Mouse (Mus musculus): Measurements from ENCODE around the gene Jak3. TPM values are rescaled to one million over a fixed set of nuclear protein-coding genes. Genes with fewer than 3 reads are reported as not detected.

Gene Jak3
- total RNA-seq (2022), result 10 to 100 TPM in 1 of 4 experiments, 1 to 10 TPM in 3; 4.6 to 10.5 (median 7.9) TPM

GRCm38 (mm10) chr8:71676020-71676741 lies at the start of gene Jak3:
Jak3 (plus strand) TSS chr8:71676296.
- DNase-seq (ENCODE audit: low spot score in 2 of 2), result no peak

DNA sequence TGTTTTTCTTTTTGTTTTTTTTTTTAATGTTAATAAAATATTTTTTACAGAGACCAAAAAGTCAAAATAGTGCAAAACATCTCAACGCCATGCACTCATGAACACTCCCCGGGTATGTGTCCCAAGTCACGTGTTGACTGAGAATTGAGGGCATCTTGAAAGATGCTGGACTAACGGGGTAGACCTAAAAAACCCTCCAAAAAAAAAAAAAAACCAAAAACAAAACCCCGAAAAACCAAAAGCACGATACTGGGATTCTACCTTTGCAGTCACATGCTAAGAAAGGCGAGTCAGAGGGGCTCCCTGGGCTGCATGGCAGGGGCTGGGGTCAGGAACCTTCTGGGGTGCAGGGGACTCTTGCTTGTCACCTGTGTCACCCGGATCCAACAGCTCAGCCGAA lies 49.3 kb upstream of the Jak3 start:
- no peak for DNase-seq (ENCODE audit: low spot score in 2 of 2)

- no peak for DNase-seq (ENCODE audit: low spot score in 2 of 2)
Observed at GRCm38 (mm10) chr8:71627265-71628099, 48.6 kb upstream of the Jak3 start.

GRCm38 (mm10) chr8:71628396-71629095 lies 47.5 kb upstream of the Jak3 start:
- DNase-seq (ENCODE audit: low spot score in 2 of 2), result no peak

GRCm38 (mm10) chr8:71629096-71629697 lies 46.9 kb upstream of the Jak3 start:
- DNase-seq (ENCODE audit: low spot score in 2 of 2), result peak; percentile 87 to 90

DNA sequence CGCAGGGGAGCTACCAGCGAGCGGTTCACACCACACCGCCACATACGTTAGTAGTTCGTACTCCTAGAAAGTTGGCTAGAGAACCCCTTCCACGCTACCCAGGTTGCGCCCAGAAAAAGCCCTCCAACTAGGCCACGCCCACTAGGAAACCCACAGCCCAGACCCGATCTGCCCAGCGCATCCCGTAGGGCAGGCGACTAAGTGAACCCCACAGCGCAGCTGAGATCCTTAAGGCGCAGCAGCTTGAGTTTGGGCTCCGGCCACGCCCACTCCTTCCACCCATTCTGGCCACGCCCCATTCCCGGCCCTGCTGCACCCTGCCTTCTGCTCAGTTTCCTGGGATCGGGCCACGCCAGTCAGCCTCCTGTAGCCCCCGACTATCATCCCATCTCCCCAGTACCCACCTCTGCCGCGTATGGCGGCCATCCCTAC lies 46.3 kb upstream of the Jak3 start:
- no peak for DNase-seq (ENCODE audit: low spot score in 2 of 2)

- no peak for DNase-seq (ENCODE audit: low spot score in 2 of 2)
Observed at GRCm38 (mm10) chr8:71630761-71631160, 45.3 kb upstream of the Jak3 start.

- DNase-seq (ENCODE audit: low spot score in 2 of 2), result no peak
Observed at GRCm38 (mm10) chr8:71631897-71632296, 44.2 kb upstream of the Jak3 start.

DNA sequence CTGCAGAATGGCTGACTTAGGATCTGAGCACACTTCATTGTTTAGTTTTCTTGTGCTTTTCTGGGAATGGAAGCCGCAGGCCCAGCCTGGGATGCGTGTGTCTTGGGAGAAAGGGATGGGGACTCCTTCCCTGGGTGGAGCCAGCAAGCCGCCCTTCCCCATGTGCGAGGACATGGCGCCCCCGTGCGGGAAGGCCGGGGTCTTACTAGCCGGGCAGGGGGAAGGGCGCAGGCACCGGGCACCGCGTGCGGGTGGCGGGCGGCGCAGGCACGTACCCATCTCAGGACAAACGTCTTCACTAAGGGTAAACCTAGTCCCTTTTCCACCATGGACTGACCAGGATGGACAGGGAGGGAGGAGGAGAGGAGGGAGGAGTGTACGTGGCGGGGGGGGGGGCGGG lies 42.9 kb upstream of the Jak3 start:
- DNase-seq (ENCODE audit: low spot score in 2 of 2), result no peak

- no peak for DNase-seq (ENCODE audit: low spot score in 2 of 2)
Observed at GRCm38 (mm10) chr8:71633981-71634667, 42.0 kb upstream of the Jak3 start.

DNA sequence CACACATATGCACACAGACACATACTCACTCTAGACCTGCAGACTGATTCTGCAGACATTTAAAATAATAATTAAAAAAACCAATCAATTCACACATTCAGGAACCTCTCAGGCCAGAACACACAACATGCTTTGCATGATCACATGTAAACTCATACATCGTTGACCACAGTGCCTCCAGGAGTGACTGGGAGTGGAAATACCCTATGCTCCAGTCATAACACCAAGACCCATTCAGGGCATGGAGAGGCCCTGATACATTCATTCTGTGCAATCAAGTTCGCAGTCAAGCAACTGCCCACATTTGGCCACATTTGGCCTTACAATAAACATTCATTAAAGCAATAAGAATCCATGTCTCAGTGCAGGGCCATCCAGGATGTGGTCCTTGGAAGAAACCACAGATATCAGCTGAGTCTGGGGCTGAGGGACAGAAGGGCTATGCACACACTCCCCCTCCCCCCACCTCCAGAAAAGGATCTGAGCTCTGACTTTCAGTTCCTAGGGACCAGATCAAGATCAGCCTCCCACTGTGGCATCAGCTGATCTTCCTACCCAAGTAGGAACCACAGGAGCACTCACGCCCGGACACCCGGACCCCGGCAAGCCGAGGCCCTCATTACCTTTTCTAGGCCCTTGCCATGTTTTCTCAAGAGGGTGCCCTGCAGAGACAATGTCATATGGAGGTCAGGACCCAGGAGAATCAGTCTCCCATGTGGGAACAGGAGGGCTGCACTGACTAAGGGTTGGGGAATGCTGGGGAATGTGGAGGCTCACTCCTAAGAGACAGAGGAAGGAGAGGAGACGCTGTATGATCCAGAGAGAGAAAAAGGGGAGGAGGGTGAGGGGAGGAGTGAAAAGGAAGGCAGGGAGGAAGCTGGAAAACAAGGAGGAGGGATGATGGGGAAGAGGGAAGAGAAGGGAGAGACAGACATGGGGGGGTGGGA lies 38.7 kb upstream of the Jak3 start:
- DNase-seq (ENCODE audit: low spot score in 2 of 2), result no peak

GRCm38 (mm10) chr8:71638321-71638720 lies 37.8 kb upstream of the Jak3 start:
- no peak for DNase-seq (ENCODE audit: low spot score in 2 of 2)

DNA sequence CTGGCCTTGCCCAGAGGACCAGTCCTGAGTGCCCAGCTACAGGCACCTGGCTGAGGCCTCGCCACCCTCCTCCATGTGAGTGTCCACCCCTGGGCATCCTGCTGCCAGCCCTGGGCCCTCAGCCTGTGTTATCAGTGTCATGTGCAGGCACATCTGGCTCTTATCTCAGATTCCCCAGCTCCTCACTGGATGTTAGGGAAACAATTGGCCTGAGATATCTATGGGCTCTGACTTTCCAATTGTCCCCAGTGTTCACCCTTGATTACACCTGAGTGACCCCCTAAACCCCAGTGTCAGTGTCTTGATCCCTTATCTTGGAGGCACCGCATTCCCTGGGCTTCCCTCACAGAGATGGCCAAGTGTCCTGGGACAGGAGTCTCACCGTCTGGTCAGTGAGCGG lies 36.8 kb upstream of the Jak3 start:
- no peak for DNase-seq (ENCODE audit: low spot score in 2 of 2)

GRCm38 (mm10) chr8:71645510-71645909 lies 30.6 kb upstream of the Jak3 start:
- DNase-seq (ENCODE audit: low spot score in 2 of 2), result no peak

DNA sequence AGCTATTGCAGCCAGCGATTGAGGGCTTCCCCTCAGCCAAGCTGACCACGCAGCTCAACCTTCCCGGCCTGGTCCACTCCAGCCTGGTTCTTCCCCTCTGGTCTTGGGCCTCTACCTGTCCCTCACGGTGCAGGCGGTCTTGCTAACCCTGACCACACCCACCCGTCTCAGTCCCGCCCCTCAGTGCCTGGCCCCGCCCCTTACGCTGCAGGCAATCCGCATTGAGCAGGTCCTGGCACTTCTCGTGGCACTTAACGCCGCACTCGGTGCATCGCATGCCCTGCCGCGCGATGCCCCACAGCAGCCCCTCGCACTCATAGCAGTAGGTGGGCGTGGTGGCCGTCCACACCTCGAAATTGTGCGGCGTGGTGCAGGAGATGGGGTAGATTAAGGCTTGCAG lies 21.5 kb upstream of the Jak3 start:
- DNase-seq (ENCODE audit: low spot score in 2 of 2), result no peak

DNA sequence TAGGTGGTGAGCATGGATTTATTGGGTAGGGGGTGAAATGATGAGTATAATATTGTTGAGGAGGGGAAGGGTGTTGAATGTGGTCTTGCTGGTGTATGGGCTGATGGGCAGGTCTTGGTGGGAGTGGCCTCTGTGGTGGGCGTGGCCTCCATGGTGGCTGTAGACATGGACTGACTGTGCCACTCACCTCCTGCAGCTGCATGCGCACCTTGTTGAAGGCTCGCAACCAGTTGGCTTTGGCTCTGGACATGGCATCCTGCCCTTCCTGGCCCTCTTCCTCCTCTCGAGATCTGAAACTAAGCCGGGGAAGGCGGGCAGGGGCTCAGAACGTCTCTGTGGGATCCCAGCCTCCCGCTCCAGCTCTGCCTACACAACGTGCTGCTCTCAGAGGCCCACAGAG lies 18.3 kb upstream of the Jak3 start:
- no peak for DNase-seq (ENCODE audit: low spot score in 2 of 2)

GRCm38 (mm10) chr8:71658515-71659049 lies 17.5 kb upstream of the Jak3 start:
- DNase-seq (ENCODE audit: low spot score in 2 of 2), result no peak

DNA sequence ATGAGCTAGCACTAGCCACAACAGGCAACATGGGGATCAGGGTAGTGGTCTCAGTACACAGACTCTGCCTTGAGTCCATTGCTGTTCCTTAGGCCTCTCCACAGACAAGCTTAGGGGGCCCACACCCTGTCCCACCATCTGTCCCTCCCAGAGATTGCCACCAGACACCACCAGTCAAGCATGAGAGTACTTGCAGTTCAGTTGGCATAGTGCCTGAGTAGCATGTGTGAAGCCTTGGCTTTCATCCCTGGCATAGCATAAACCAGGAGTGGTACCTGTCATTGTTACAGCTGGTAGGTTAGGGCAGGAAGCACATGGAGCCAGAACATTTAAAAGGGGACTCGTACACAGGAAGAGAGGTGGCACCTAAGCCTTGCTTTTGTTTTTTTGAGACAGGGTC lies 16.3 kb upstream of the Jak3 start:
- DNase-seq (ENCODE audit: low spot score in 2 of 2), result no peak

DNA sequence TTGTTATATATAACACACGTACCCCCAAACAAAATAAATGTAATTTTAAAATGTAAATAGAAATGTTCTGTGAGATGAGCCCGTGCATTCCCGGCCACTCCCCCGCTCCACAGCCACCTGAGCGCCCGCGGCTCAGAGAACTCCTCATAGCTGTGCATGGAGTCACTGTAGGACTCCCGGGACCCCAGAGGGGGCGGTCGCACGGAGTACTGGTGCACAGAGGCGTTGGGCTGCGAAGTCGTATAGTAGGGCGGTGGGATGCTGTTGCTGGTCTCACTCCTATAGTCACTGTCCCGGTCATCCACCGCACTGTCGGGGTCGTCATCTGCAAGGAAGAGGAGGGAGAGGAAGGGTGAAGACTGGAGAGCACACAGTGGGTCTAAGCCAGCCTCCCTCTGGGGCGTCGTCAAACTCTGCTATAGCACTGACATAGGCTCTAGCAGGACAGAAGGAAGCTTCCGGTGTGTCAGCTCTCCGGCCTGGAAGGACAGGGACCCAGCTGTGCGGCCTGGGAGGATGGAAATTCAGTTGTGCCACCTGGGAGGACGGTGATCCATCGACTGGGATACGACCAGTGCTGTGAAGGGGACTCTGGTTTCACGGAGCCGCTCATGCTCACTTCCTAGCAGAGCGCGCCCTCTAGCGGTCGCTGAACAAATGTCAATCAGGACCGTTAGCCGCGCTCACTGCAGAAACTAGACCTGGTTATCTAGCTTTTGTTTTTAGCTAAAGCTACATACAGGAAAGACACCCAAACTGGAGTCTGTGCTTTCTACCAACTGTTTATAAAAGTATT lies 15.6 kb upstream of the Jak3 start:
- peak; percentile 71 to 88 for DNase-seq (ENCODE audit: low spot score in 2 of 2)

Measured in layer of hippocampus, adult 8-10 months (tissue).